Comparison of ENCODE assay signal across 8 mouse cellular contexts in the genomic region with DNA sequence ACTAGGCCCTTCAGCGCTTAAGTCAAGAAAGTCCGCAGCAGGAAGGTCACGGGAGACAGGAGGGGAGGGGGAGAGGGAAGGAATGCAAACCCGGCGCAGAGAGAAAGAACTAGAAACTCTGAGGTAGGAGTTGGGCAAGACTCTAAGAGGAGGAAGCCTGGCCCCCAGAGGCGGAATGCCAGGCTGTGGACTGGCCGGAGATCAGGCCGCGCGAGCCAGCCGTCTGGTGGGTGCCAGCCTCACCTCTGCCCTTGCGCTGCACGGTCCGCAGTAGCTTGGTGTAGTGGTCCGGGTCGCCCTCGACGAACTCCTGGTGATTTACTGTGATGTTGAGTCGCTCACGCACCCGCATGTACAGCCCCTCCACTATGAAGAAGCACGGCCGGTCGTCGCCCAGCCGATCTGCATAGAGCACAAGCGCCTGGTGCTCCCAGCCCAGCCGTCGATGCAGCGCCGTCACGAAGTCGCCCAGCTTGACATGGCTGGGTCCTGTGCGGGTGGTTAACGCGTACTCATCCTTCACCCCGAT. TPM values are rescaled to one million over a fixed set of nuclear protein-coding genes. Genes with fewer than 3 reads are reported as not detected.
DNase-seq lines count a peak whose midpoint lies in the region; ATAC-seq and TF ChIP-seq lines count a peak whose summit lies in the region.

No protein-coding gene starts in this region.

- intact Hi-C loops in left cerebral cortex, postnatal 36 days (cut with DNase I), result loop anchor here (5.0 kb wide), 1 partner anchor 32 kb away; the partner anchor contains the start of gene Ints3

- no peak for TF ChIP-seq POLR2A in cerebellum, adult 2 months (IDR thresholded peaks at IDR 0.05; ENCODE audit: borderline replicate concordance, insufficient read depth, low read length)

- 13% methylated on average over 37 of the region's 37 CpGs for WGBS in forebrain, embryonic 13.5 days
- WGBS in hindbrain, embryonic 13.5 days, result 10% methylated on average over 37 of the region's 37 CpGs
- WGBS in liver, embryonic 16.5 days (ENCODE audit: insufficient replicate concordance), result 15% methylated on average over 37 of the region's 37 CpGs
- WGBS in neural tube, embryonic 12.5 days, result 9% methylated on average over 37 of the region's 37 CpGs
- 20% methylated on average over 37 of the region's 37 CpGs for WGBS in cerebellum, adult 2 months

- peak overlapping the region; percentile 82 for H3K4me2 ChIP-seq in forebrain, embryonic 13.5 days
- H3K4me2 ChIP-seq in hindbrain, embryonic 13.5 days, result peak overlapping the region; percentile 94
- H3K4me2 ChIP-seq in liver, embryonic 16.5 days (ENCODE audit: low read depth, low read length), result peak overlapping the region; percentile 68
- H3K4me2 ChIP-seq in neural tube, embryonic 12.5 days (replicated peaks), result peak overlapping the region; percentile 69

- peak overlapping the region; percentile 63; the same call in 1 of the 2 replicates for H3K9ac ChIP-seq in forebrain, embryonic 13.5 days
- H3K9ac ChIP-seq in hindbrain, embryonic 13.5 days, result peak overlapping the region; percentile 67
- peak overlapping the region; percentile 36; the same call in 1 of the 2 replicates for H3K9ac ChIP-seq in liver, embryonic 16.5 days (ENCODE audit: low read depth, low read length)
- H3K9ac ChIP-seq in neural tube, embryonic 12.5 days, result 0 out of 2 replicates have a peak overlapping the region, but pooled peaks have one; percentile 56

- H3K27ac ChIP-seq in layer of hippocampus, adult 2 months, result no peak overlapping the region
- no peak overlapping the region for H3K27ac ChIP-seq in forebrain, embryonic 13.5 days
- no peak overlapping the region for H3K27ac ChIP-seq in hindbrain, embryonic 13.5 days
- H3K27ac ChIP-seq in liver, embryonic 16.5 days (ENCODE audit: low read length), result no peak overlapping the region
- H3K27ac ChIP-seq in neural tube, embryonic 12.5 days, result no peak overlapping the region
- no peak overlapping the region for H3K27ac ChIP-seq in cerebellum, adult 2 months (ENCODE audit: insufficient read depth, low read length)

- ATAC-seq in forebrain, embryonic 13.5 days, result 0 out of 2 replicates have a peak, but pooled peaks have one; percentile 14
- peak; percentile 30 for ATAC-seq in hindbrain, embryonic 13.5 days (ENCODE audit: low FRiP score)
- peak; percentile 7; the same call in 1 of the 2 replicates for ATAC-seq in liver, embryonic 16.5 days (ENCODE audit: low read depth)
- peak; percentile 12 for ATAC-seq in neural tube, embryonic 12.5 days (ENCODE audit: low FRiP score, low read depth)

- H3K27me3 ChIP-seq in forebrain, embryonic 13.5 days, result peaks cover 67% of the 10 kb centered on the region
- H3K27me3 ChIP-seq in hindbrain, embryonic 13.5 days, result peaks cover 79% of the 10 kb centered on the region
- H3K27me3 ChIP-seq in liver, embryonic 16.5 days (ENCODE audit: control insufficient read depth, insufficient read depth, low read depth, low read length), result peaks cover 57% of the 10 kb centered on the region
- peaks cover 47% of the 10 kb centered on the region for H3K27me3 ChIP-seq in neural tube, embryonic 12.5 days (replicated peaks)
- peaks cover 3% of the 10 kb centered on the region; the same call in 1 of the 2 replicates for H3K27me3 ChIP-seq in cerebellum, adult 2 months (ENCODE audit: control insufficient read depth, insufficient read depth, low read length)

- H3K4me3 ChIP-seq in layer of hippocampus, adult 2 months, result peak overlapping the region; percentile 61
- H3K4me3 ChIP-seq in forebrain, embryonic 13.5 days, result peak overlapping the region; percentile 54
- H3K4me3 ChIP-seq in hindbrain, embryonic 13.5 days, result peak overlapping the region; percentile 57
- peak overlapping the region; percentile 55 for H3K4me3 ChIP-seq in liver, embryonic 16.5 days (ENCODE audit: low read depth, low read length)
- peak overlapping the region; percentile 48 for H3K4me3 ChIP-seq in neural tube, embryonic 12.5 days
- no peak overlapping the region for H3K4me3 ChIP-seq in cerebellum, adult 2 months (replicated peaks; ENCODE audit: insufficient read depth, low read depth, low read length)

- TF ChIP-seq CTCF in layer of hippocampus, adult 2 months (conservative IDR thresholded peaks at IDR 0.05), result no peak
- no peak for TF ChIP-seq CTCF in cerebellum, adult 2 months (IDR thresholded peaks at IDR 0.05; ENCODE audit: borderline replicate concordance, insufficient read depth, low read depth, low read length)

- H3K4me1 ChIP-seq in forebrain, embryonic 13.5 days, result peaks cover 15% of the 10 kb centered on the region
- H3K4me1 ChIP-seq in hindbrain, embryonic 13.5 days (replicated peaks), result peaks cover 16% of the 10 kb centered on the region
- peaks cover 5% of the 10 kb centered on the region for H3K4me1 ChIP-seq in liver, embryonic 16.5 days (ENCODE audit: control insufficient read depth, low read depth, low read length)
- H3K4me1 ChIP-seq in neural tube, embryonic 12.5 days, result peaks cover 12% of the 10 kb centered on the region; the same call in 1 of the 2 replicates
- no peaks in the 10 kb centered on the region for H3K4me1 ChIP-seq in cerebellum, adult 2 months (ENCODE audit: control insufficient read depth, insufficient read depth, low read length)

- no peaks in the 10 kb centered on the region for H3K36me3 ChIP-seq in forebrain, embryonic 13.5 days (ENCODE audit: poor library complexity, severe bottlenecking)
- H3K36me3 ChIP-seq in hindbrain, embryonic 13.5 days, result no peaks in the 10 kb centered on the region
- no peaks in the 10 kb centered on the region for H3K36me3 ChIP-seq in liver, embryonic 16.5 days (ENCODE audit: control insufficient read depth, insufficient read depth)
- H3K36me3 ChIP-seq in neural tube, embryonic 12.5 days, result no peaks in the 10 kb centered on the region

- no peak for DNase-seq in layer of hippocampus, adult 2 months (ENCODE audit: low spot score in 2 of 2)
- no peak for DNase-seq in layer of hippocampus, postnatal 25 days (ENCODE audit: extremely low spot score in 1 of 2, low spot score in 1 of 2)
- DNase-seq in left cerebral cortex, postnatal 36 days (ENCODE audit: low spot score in 2 of 2), result no peak
- no peak for DNase-seq in cerebellum, adult 2 months

- H3K9me3 ChIP-seq in forebrain, embryonic 13.5 days (replicated peaks), result no peaks in the 10 kb centered on the region
- H3K9me3 ChIP-seq in hindbrain, embryonic 13.5 days, result no peaks in the 10 kb centered on the region
- H3K9me3 ChIP-seq in liver, embryonic 16.5 days (replicated peaks; ENCODE audit: control insufficient read depth, low read length), result no peaks in the 10 kb centered on the region
- H3K9me3 ChIP-seq in neural tube, embryonic 12.5 days, result no peaks in the 10 kb centered on the region

RNA-seq across cellular contexts. Expression of gene Npr1, which starts 1.1 kb away (rescaled TPM):
- total RNA-seq in layer of hippocampus, adult 2 months (2021), result 1 to 10 TPM; 6.5 to 7.4 TPM
- total RNA-seq in layer of hippocampus, postnatal 25 days (2021), result 1 to 10 TPM; 4.7 to 5.0 TPM
- polyA plus RNA-seq in forebrain, embryonic 13.5 days (2015; fragmentation: Nextera tagmentation; extraction: Ambion mirVana), result 2.3 and 2.8 TPM in 2 replicates
- polyA plus RNA-seq in hindbrain, embryonic 13.5 days (2015; fragmentation: Nextera tagmentation; extraction: Ambion mirVana), result 3.5 and 3.7 TPM in 2 replicates
- 4.1 and 4.3 TPM in 2 replicates for polyA plus RNA-seq in liver, embryonic 16.5 days (2015; fragmentation: Nextera tagmentation; extraction: Ambion mirVana)
- polyA plus RNA-seq in neural tube, embryonic 12.5 days (2016; fragmentation: Nextera tagmentation; extraction: Ambion mirVana), result 3.3 and 3.5 TPM in 2 replicates
- 1 to 10 TPM; 2.5 to 4.2 TPM for total RNA-seq in left cerebral cortex, postnatal 36 days (2021)
- polyA plus RNA-seq in cerebellum, adult 2 months (2012; rRNA removed), result 16.1 TPM in 2 replicates

RNA-seq across cellular contexts. Expression of gene Ilf2, which starts 11.3 kb away (rescaled TPM):
- total RNA-seq in layer of hippocampus, adult 2 months (2021), result 10 to 100 TPM; 85.4 to 88.0 TPM
- 10 to 100 TPM; 81.2 to 87.4 TPM for total RNA-seq in layer of hippocampus, postnatal 25 days (2021)
- polyA plus RNA-seq in forebrain, embryonic 13.5 days (2015; fragmentation: Nextera tagmentation; extraction: Ambion mirVana), result 367 and 388 TPM in 2 replicates
- polyA plus RNA-seq in hindbrain, embryonic 13.5 days (2015; fragmentation: Nextera tagmentation; extraction: Ambion mirVana), result 303 and 314 TPM in 2 replicates
- 44.8 and 48.7 TPM in 2 replicates for polyA plus RNA-seq in liver, embryonic 16.5 days (2015; fragmentation: Nextera tagmentation; extraction: Ambion mirVana)
- polyA plus RNA-seq in neural tube, embryonic 12.5 days (2016; fragmentation: Nextera tagmentation; extraction: Ambion mirVana), result 322 and 326 TPM in 2 replicates
- 10 to 100 TPM; 73.5 to 82.2 TPM for total RNA-seq in left cerebral cortex, postnatal 36 days (2021)
- polyA plus RNA-seq in cerebellum, adult 2 months (2012; rRNA removed), result 98.7 and 107 TPM in 2 replicates

RNA-seq across cellular contexts. Expression of gene Snapin, which starts 26.2 kb away (rescaled TPM):
- 10 to 100 TPM; 53.4 to 54.5 TPM for total RNA-seq in layer of hippocampus, adult 2 months (2021)
- 10 to 100 TPM; 49.8 to 53.4 TPM for total RNA-seq in layer of hippocampus, postnatal 25 days (2021)
- polyA plus RNA-seq in forebrain, embryonic 13.5 days (2015; fragmentation: Nextera tagmentation; extraction: Ambion mirVana), result 73.5 and 76.5 TPM in 2 replicates
- 90.1 and 95.6 TPM in 2 replicates for polyA plus RNA-seq in hindbrain, embryonic 13.5 days (2015; fragmentation: Nextera tagmentation; extraction: Ambion mirVana)
- 17.8 and 18.2 TPM in 2 replicates for polyA plus RNA-seq in liver, embryonic 16.5 days (2015; fragmentation: Nextera tagmentation; extraction: Ambion mirVana)
- 81.7 and 87.0 TPM in 2 replicates for polyA plus RNA-seq in neural tube, embryonic 12.5 days (2016; fragmentation: Nextera tagmentation; extraction: Ambion mirVana)
- 10 to 100 TPM; 52.8 to 54.7 TPM for total RNA-seq in left cerebral cortex, postnatal 36 days (2021)
- polyA plus RNA-seq in cerebellum, adult 2 months (2012; rRNA removed), result 77.6 and 82.4 TPM in 2 replicates

RNA-seq across cellular contexts. Expression of gene Ints3, which starts 31.2 kb away (rescaled TPM):
- total RNA-seq in layer of hippocampus, adult 2 months (2021), result 10 to 100 TPM; 74.1 to 75.4 TPM
- total RNA-seq in layer of hippocampus, postnatal 25 days (2021), result 10 to 100 TPM; 69.1 to 70.6 TPM
- polyA plus RNA-seq in forebrain, embryonic 13.5 days (2015; fragmentation: Nextera tagmentation; extraction: Ambion mirVana), result 27.8 and 29.3 TPM in 2 replicates
- 29.9 and 30.1 TPM in 2 replicates for polyA plus RNA-seq in hindbrain, embryonic 13.5 days (2015; fragmentation: Nextera tagmentation; extraction: Ambion mirVana)
- polyA plus RNA-seq in liver, embryonic 16.5 days (2015; fragmentation: Nextera tagmentation; extraction: Ambion mirVana), result 6.7 and 7.2 TPM in 2 replicates
- polyA plus RNA-seq in neural tube, embryonic 12.5 days (2016; fragmentation: Nextera tagmentation; extraction: Ambion mirVana), result 38.1 and 40.5 TPM in 2 replicates
- total RNA-seq in left cerebral cortex, postnatal 36 days (2021), result 10 to 100 TPM; 57.6 to 70.1 TPM
- polyA plus RNA-seq in cerebellum, adult 2 months (2012; rRNA removed), result 48.5 and 51.4 TPM in 2 replicates

RNA-seq across cellular contexts. Expression of gene Chtop, which starts 44.7 kb away (rescaled TPM):
- 100 to 1,000 TPM; 152 to 153 TPM for total RNA-seq in layer of hippocampus, adult 2 months (2021)
- 100 to 1,000 TPM; 159 to 166 TPM for total RNA-seq in layer of hippocampus, postnatal 25 days (2021)
- 214 and 215 TPM in 2 replicates for polyA plus RNA-seq in forebrain, embryonic 13.5 days (2015; fragmentation: Nextera tagmentation; extraction: Ambion mirVana)
- 195 and 197 TPM in 2 replicates for polyA plus RNA-seq in hindbrain, embryonic 13.5 days (2015; fragmentation: Nextera tagmentation; extraction: Ambion mirVana)
- 38.8 and 41.2 TPM in 2 replicates for polyA plus RNA-seq in liver, embryonic 16.5 days (2015; fragmentation: Nextera tagmentation; extraction: Ambion mirVana)
- polyA plus RNA-seq in neural tube, embryonic 12.5 days (2016; fragmentation: Nextera tagmentation; extraction: Ambion mirVana), result 211 and 215 TPM in 2 replicates
- total RNA-seq in left cerebral cortex, postnatal 36 days (2021), result 100 to 1,000 TPM; 160 to 168 TPM
- 148 and 151 TPM in 2 replicates for polyA plus RNA-seq in cerebellum, adult 2 months (2012; rRNA removed)
